Mouse (Mus musculus) c-Kit-positive CD71-negative TER-119-negative erythroid progenitor cells, embryonic 14.5 days (primary cell): Measurements from ENCODE around the gene Sh3pxd2a.
A peak's percentile ranks its signal among the peaks of the same experiment; 100 is the strongest.

Experiments used
- DNase-seq: peaks from one replicate; pipeline ENCODE4 v3.0.0-alpha.2; 2013; ENCODE audit warnings: low read depth

Gene Sh3pxd2a

GRCm38 (mm10) chr19:47491853-47492252 is 27.7 kb upstream of the Sh3pxd2a start:
- DNase-seq: no peak

GRCm38 (mm10) chr19:47489233-47489632 is 25.0 kb upstream of the Sh3pxd2a start:
- DNase-seq: no peak

GRCm38 (mm10) chr19:47488250-47488649 is 24.0 kb upstream of the Sh3pxd2a start:
- no peak for DNase-seq

GRCm38 (mm10) chr19:47487572-47487971 is 23.4 kb upstream of the Sh3pxd2a start:
- no peak for DNase-seq

- no peak for DNase-seq
These were observed 21.9 kb upstream of the Sh3pxd2a start for GRCm38 (mm10) chr19:47485997-47486566.

GRCm38 (mm10) chr19:47484110-47484509 is 19.9 kb upstream of the Sh3pxd2a start:
- no peak for DNase-seq

GRCm38 (mm10) chr19:47483346-47483745 is 19.1 kb upstream of the Sh3pxd2a start:
- DNase-seq: no peak

- no peak for DNase-seq
These were observed 9.3 kb upstream of the Sh3pxd2a start for GRCm38 (mm10) chr19:47473453-47473852.

GRCm38 (mm10) chr19:47472881-47473400 is 8.7 kb upstream of the Sh3pxd2a start:
- no peak for DNase-seq

- DNase-seq: no peak
These were observed 7.6 kb upstream of the Sh3pxd2a start for GRCm38 (mm10) chr19:47471808-47472207.

GRCm38 (mm10) chr19:47468750-47469149 is 4.5 kb upstream of the Sh3pxd2a start:
- DNase-seq: no peak

GRCm38 (mm10) chr19:47466775-47467174 is 2.6 kb upstream of the Sh3pxd2a start:
- DNase-seq: no peak

GRCm38 (mm10) chr19:47465467-47465866 is 1.3 kb upstream of the Sh3pxd2a start:
- peak; percentile 58 for DNase-seq

- no peak for DNase-seq
These were observed 431 bp downstream of the Sh3pxd2a start for GRCm38 (mm10) chr19:47463636-47464303.

GRCm38 (mm10) chr19:47463206-47463605 is 995 bp downstream of the Sh3pxd2a start:
- DNase-seq: no peak

- no peak for DNase-seq
These were observed 1.5 kb downstream of the Sh3pxd2a start for GRCm38 (mm10) chr19:47462725-47463124.

- no peak for DNase-seq
These were observed 2.4 kb downstream of the Sh3pxd2a start for GRCm38 (mm10) chr19:47461838-47462237.

GRCm38 (mm10) chr19:47461386-47461785 is 2.8 kb downstream of the Sh3pxd2a start:
- DNase-seq: no peak

- DNase-seq: no peak
These were observed 3.9 kb downstream of the Sh3pxd2a start for GRCm38 (mm10) chr19:47460120-47460960.

- DNase-seq: no peak
These were observed 5.0 kb downstream of the Sh3pxd2a start for GRCm38 (mm10) chr19:47459214-47459613.

GRCm38 (mm10) chr19:47458504-47459161 is 5.6 kb downstream of the Sh3pxd2a start:
- no peak for DNase-seq
